Mouse (Mus musculus) heart, adult 2 months (tissue): ENCODE measurements around the gene Trp53bp2. TPM values are rescaled to one million over a fixed set of nuclear protein-coding genes. Genes with fewer than 3 reads are reported as not detected.

Experiments
- DNase-seq, 2 experiments: peaks; one replicate each; pipeline ENCODE4 v3.0.0; 2021
- H3K27ac ChIP-seq: fragments of 200-600 bp; 2 replicates; pipeline ENCODE4 v1.8.1; 2022
- H3K27me3 ChIP-seq: fragments of 200-500 bp; 2 replicates; pipeline ENCODE4 v1.6.1; 2012; ENCODE audit warnings: mild to moderate bottlenecking, low read length, inconsistent platforms, mixed read lengths; ENCODE audit not compliant: control insufficient read depth, insufficient read depth
- H3K36me3 ChIP-seq: fragments of 200-500 bp; 2 replicates; pipeline ENCODE4 v1.6.1; 2012; ENCODE audit warnings: low read length, inconsistent platforms; ENCODE audit not compliant: control insufficient read depth, insufficient read depth
- H3K4me1 ChIP-seq: fragments of 200-500 bp; 2 replicates; pipeline ENCODE4 v1.6.1; 2011; ENCODE audit warnings: low read length; ENCODE audit not compliant: control insufficient read depth, insufficient read depth
- H3K4me3 ChIP-seq: fragments of 200-600 bp; 2 replicates; pipeline ENCODE4 v1.8.1; 2022
- H3K79me2 ChIP-seq: fragments of 200-500 bp; replicated peaks from 2 replicates; pipeline ENCODE4 v1.6.1; 2012; ENCODE audit warnings: mild to moderate bottlenecking, inconsistent platforms, low read length, moderate library complexity, mixed read lengths; ENCODE audit not compliant: control insufficient read depth, insufficient read depth
- H3K9ac ChIP-seq: fragments of 200-500 bp; 2 replicates; pipeline ENCODE4 v1.6.1; 2012; ENCODE audit warnings: low read depth, mild to moderate bottlenecking, control low read depth, inconsistent platforms, low read length, mixed read lengths
- CTCF ChIP-seq: fragments of 200-600 bp; IDR thresholded peaks from 2 replicates; pipeline ENCODE4 v1.8.1; 2022; ENCODE audit warnings: antibody characterized with exemption, mild to moderate bottlenecking, moderate library complexity
- EP300 ChIP-seq: fragments of 200-500 bp; IDR thresholded peaks from 2 replicates; pipeline ENCODE4 v1.6.1; 2011; ENCODE audit warnings: low read depth, low read length, control low read depth; ENCODE audit not compliant: insufficient read depth
- POLR2A ChIP-seq: fragments of 200-500 bp; IDR thresholded peaks from 2 replicates; pipeline ENCODE4 v1.6.1; 2011; ENCODE audit warnings: mild to moderate bottlenecking, low read depth, low read length, control low read depth; ENCODE audit not compliant: insufficient read depth
- WGBS: fragments of 180-500 bp; shearing (Covaris S2); methylation state at CpG from one replicate; pipeline ENCODE4 v1.1.7; 2018; 5-methylcytosine and 5-hydroxymethylcytosine counted together
- intact Hi-C: fragments of 180-260 bp; cut with DNase I; formaldehyde crosslinking; loops from one replicate; pipeline ENCODE4 v1.15.1; 2025
- polyA plus RNA-seq: library from polyadenylated mRNA; depleted of rRNA; stranded (reverse); fragments of >200 nt; gene quantifications from 2 replicates; pipeline ENCODE4 v1.2.3, GENCODE M21; 2012; rRNA removed
- total RNA-seq, 2 experiments: library from RNA; stranded (reverse); gene quantifications; 2 replicates each; pipeline ENCODE4 v1.2.3; 2021

Trp53bp2 gene
- total and polyA plus RNA-seq, 3 experiments, result 8.4 to 11.4 (median 9.3) TPM

- Histone ChIP-seq H3K36me3 (peaks cover 14% of the 10 kb centered on the region), H3K4me1 (peaks cover 43% of the 10 kb centered on the region), H3K27me3 (no peaks in the 10 kb centered on the region), H3K4me3 (no peak overlapping the region), H3K9ac (peak overlapping the region; percentile 7), H3K79me2 (peaks cover 2% of the 10 kb centered on the region; the same call in 1 of the 2 replicates), H3K27ac (peak overlapping the region; percentile 84)
- intact Hi-C loops, result loop anchor here (10.0 kb wide), 1 partner anchor 712 kb away; no protein-coding TSS in a partner anchor
- DNase-seq, result peak; percentile 80 to 88
- TF ChIP-seq POLR2A (peak; percentile 74), CTCF (peak; percentile 57), EP300 (peak; percentile 88; the same call in 1 of the 2 replicates)
- 13% methylated on average over 7 of the region's 7 CpGs for WGBS
Measured at GRCm38 (mm10) chr1:182506229-182506986, 97.4 kb downstream of the Trp53bp2 start.

- Histone ChIP-seq H3K4me3 (no peak overlapping the region), H3K9ac (no peak overlapping the region), H3K27me3 (no peaks in the 10 kb centered on the region), H3K4me1 (peaks cover 34% of the 10 kb centered on the region), H3K27ac (no peak overlapping the region), H3K79me2 (peaks cover 2% of the 10 kb centered on the region; the same call in 1 of the 2 replicates), H3K36me3 (peaks cover 20% of the 10 kb centered on the region)
- intact Hi-C loops, result loop anchor here (10.0 kb wide), 1 partner anchor 714 kb away; no protein-coding TSS in a partner anchor
- DNase-seq, result peak in 1 of 2 experiments; percentile 17
- TF ChIP-seq POLR2A (no peak), CTCF (no peak), EP300 (no peak)
- 75% methylated on average over 10 of the region's 10 CpGs for WGBS
Measured at GRCm38 (mm10) chr1:182509110-182509797, 100.3 kb downstream of the Trp53bp2 start.

- Histone ChIP-seq H3K4me1 (peaks cover 27% of the 10 kb centered on the region), H3K27me3 (no peaks in the 10 kb centered on the region), H3K27ac (no peak overlapping the region), H3K79me2 (no peaks in the 10 kb centered on the region; the same call in 1 of the 2 replicates), H3K9ac (no peak overlapping the region), H3K36me3 (peaks cover 16% of the 10 kb centered on the region), H3K4me3 (no peak overlapping the region)
- intact Hi-C loops, result no loop called here
- no peak for TF ChIP-seq EP300
- no peak for TF ChIP-seq POLR2A
- no peak for TF ChIP-seq CTCF
- DNase-seq, result peak in 1 of 2 experiments; percentile 10
- WGBS, result 61% methylated on average over 2 of the region's 2 CpGs
Measured at GRCm38 (mm10) chr1:182511073-182511472, 102.1 kb downstream of the Trp53bp2 start.

DNA sequence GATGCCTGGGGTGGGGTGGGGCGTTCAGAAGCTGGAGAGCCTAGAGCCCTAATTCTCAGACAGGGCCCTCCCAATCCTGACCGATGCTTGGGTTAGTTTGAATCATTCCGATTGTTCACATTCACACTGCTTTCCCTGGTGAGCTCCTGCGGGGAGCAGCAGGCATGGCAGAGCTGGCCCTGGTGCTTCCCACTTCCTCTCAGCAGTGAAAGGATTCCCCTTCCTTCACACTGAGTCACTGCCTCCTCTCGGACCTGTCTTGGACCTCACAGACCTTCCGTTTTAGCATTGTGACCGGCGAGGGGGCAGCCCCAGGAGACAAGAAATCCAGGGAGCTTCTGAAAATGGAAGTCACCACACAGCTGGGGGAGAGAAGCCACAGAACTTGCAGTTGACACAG, 102.8 kb downstream of the Trp53bp2 start:
- H3K9ac ChIP-seq, result no peak overlapping the region
- H3K27me3 ChIP-seq, result no peaks in the 10 kb centered on the region
- H3K4me1 ChIP-seq, result peaks cover 22% of the 10 kb centered on the region
- 46% methylated on average over 8 of the region's 8 CpGs for WGBS
- no peak for TF ChIP-seq CTCF
- TF ChIP-seq POLR2A, result no peak
- TF ChIP-seq EP300, result no peak
- peaks cover 15% of the 10 kb centered on the region for H3K36me3 ChIP-seq
- H3K27ac ChIP-seq, result no peak overlapping the region; the same call in 1 of the 2 replicates
- intact Hi-C loops, result no loop called here
- H3K79me2 ChIP-seq, result no peaks in the 10 kb centered on the region; the same call in 1 of the 2 replicates
- DNase-seq, result peak in 1 of 2 experiments; percentile 26
- no peak overlapping the region for H3K4me3 ChIP-seq

Other genes with a start within 250 kb of the Trp53bp2 start
- gene Vmn1r1, start 244.7 kb upstream of the Trp53bp2 start, total RNA-seq, result not detected
- gene Vmn1r1, start 244.7 kb upstream of the Trp53bp2 start, polyA plus RNA-seq, result not detected in 2 replicates
- 10 to 100 TPM; 50.3 to 54.1 TPM for gene Degs1, start 126.4 kb upstream of the Trp53bp2 start, total RNA-seq
- gene Degs1, start 126.4 kb upstream of the Trp53bp2 start, polyA plus RNA-seq, result 51.0 and 98.3 TPM in 2 replicates
- 10 to 100 TPM; 20.4 to 20.9 TPM for gene Fbxo28, start 67.5 kb upstream of the Trp53bp2 start, total RNA-seq
- 7.1 and 10.8 TPM in 2 replicates for gene Fbxo28, start 67.5 kb upstream of the Trp53bp2 start, polyA plus RNA-seq
- 10 to 100 TPM; 63.9 to 65.3 TPM for gene Capn2, start 108.4 kb downstream of the Trp53bp2 start, total RNA-seq
- 28.0 and 46.2 TPM in 2 replicates for gene Capn2, start 108.4 kb downstream of the Trp53bp2 start, polyA plus RNA-seq
- gene Capn8, start 155.8 kb downstream of the Trp53bp2 start, total RNA-seq, result not detected
- gene Capn8, start 155.8 kb downstream of the Trp53bp2 start, polyA plus RNA-seq, result not detected in 2 replicates